Mouse (Mus musculus): ENCODE measurements around the gene Gm3371.
"Not testable (repeated sequence)": the region's sequence is repeated elsewhere in the genome, so short reads cannot be mapped to it uniquely, and the experiment has no call there.

The Gm3371 gene

GRCm38 (mm10) chr14:44410588-44410987 lies at the start of gene Gm3371:
Gene Gm3371 (minus strand): TSS chr14:44410688.
- not testable (repeated sequence) for DNase-seq (ENCODE audit: low spot score)

- not testable (repeated sequence) for DNase-seq (ENCODE audit: low spot score)
Measured at GRCm38 (mm10) chr14:44433335-44433734, 22.8 kb upstream of the Gm3371 start, which contains the start of gene Gm8232. Gene Gm8232 (plus strand): TSS chr14:44433635.

- DNase-seq (ENCODE audit: low spot score), result not testable (repeated sequence)
Measured at GRCm38 (mm10) chr14:44384233-44384632, 26.3 kb downstream of the Gm3371 start.

- DNase-seq (ENCODE audit: low spot score), result not testable (repeated sequence)
Measured at GRCm38 (mm10) chr14:44365057-44365456, 45.4 kb downstream of the Gm3371 start, which contains the start of gene Gm8229. Gene Gm8229 (plus strand): TSS chr14:44365357.

- not testable (repeated sequence) for DNase-seq (ENCODE audit: low spot score)
Measured at GRCm38 (mm10) chr14:44362301-44362700, 48.2 kb downstream of the Gm3371 start.

GRCm38 (mm10) chr14:44361416-44361815 lies 49.1 kb downstream of the Gm3371 start:
- DNase-seq (ENCODE audit: low spot score), result not testable (repeated sequence)

Data from lung, postnatal 25 days (tissue).